Comparison of ENCODE assay signal across 15 mouse cellular contexts in the genomic region with DNA sequence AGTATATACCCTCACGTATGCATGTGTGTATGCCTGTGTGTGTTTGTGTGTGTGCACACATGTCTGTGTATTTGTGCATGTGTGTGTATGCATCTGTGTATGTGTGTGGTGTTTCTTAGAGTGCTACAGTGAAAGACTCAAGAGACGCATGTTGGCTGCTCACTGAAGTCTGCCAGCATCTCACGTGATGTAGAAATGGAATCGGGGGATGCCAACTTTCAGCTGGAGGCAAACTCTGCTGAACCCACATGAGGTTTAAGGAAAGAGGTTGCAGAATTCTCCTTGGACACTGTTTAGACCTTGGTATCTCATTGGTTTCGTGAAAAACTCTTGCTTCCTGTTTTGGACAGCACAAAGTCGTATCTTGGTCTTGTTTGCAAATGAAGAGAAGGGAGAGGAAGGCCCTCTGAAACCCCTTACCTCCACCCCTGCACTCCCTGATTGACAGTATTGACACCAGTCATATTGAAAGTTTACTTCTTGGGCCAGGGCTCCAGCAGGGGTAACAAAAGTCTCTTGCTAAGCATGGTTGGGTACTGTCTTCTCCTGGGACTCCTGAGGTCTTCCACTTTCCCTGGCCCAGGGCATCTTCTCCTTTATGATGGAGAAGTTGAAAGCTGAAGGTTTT. TPM values are rescaled to one million over a fixed set of nuclear protein-coding genes. Genes with fewer than 3 reads are reported as not detected.
DNase-seq lines count a peak whose midpoint lies in the region; ATAC-seq and TF ChIP-seq lines count a peak whose summit lies in the region.
"Had no signal": no experiment of that assay in that cellular context is flagged by ENCODE, and none has a peak within 500 bp of the region (broad histone marks: within the 10 kb centered on the region; RNA-seq: fewer than 3 reads in every experiment).

No protein-coding gene starts in this region.

- TF ChIP-seq CTCF in spleen, adult 2 months (IDR thresholded peaks at IDR 0.05; ENCODE audit: extremely low read depth, insufficient read depth, insufficient read length, insufficient replicate concordance), result no peak
- no peak for TF ChIP-seq CTCF in heart, adult 2 months (IDR thresholded peaks at IDR 0.05)

- no peaks in the 10 kb centered on the region for H3K79me2 ChIP-seq in heart, adult 2 months (replicated peaks; ENCODE audit: control insufficient read depth, insufficient read depth, low read length)

- TF ChIP-seq POLR2A in spleen, adult 2 months (IDR thresholded peaks at IDR 0.05; ENCODE audit: low read depth, low read length), result no peak; the same call in 1 of the 2 replicates
- no peak for TF ChIP-seq POLR2A in heart, adult 2 months (IDR thresholded peaks at IDR 0.05; ENCODE audit: insufficient read depth, low read depth, low read length)

- peak overlapping the region; percentile 39; the same call in 1 of the 2 replicates for H3K27ac ChIP-seq in spleen, adult 2 months (ENCODE audit: insufficient read depth, low read length)
- H3K27ac ChIP-seq in midbrain, embryonic 10.5 days (replicated peaks), result peak overlapping the region; percentile 72
- peak overlapping the region; percentile 66 for H3K27ac ChIP-seq in neural tube, embryonic 14.5 days (ENCODE audit: low read depth, low read length)
- H3K27ac ChIP-seq in kidney, embryonic 16.5 days (ENCODE audit: low read length), result no peak overlapping the region
- H3K27ac ChIP-seq in heart, adult 2 months, result no peak overlapping the region
- H3K27ac ChIP-seq: embryonic facial prominence, embryonic 12.5 days; limb, embryonic 12.5 days had no signal

- no peaks in the 10 kb centered on the region for H3K36me3 ChIP-seq in spleen, adult 2 months (ENCODE audit: control insufficient read depth, insufficient read depth, low read length)
- H3K36me3 ChIP-seq in midbrain, embryonic 10.5 days, result no peaks in the 10 kb centered on the region
- no peaks in the 10 kb centered on the region for H3K36me3 ChIP-seq in neural tube, embryonic 14.5 days (ENCODE audit: control insufficient read depth, insufficient read depth, low read length)
- no peaks in the 10 kb centered on the region for H3K36me3 ChIP-seq in kidney, embryonic 16.5 days (ENCODE audit: insufficient read depth, low read length)
- H3K36me3 ChIP-seq in heart, adult 2 months (ENCODE audit: control insufficient read depth, insufficient read depth, low read length), result no peaks in the 10 kb centered on the region
- H3K36me3 ChIP-seq: embryonic facial prominence, embryonic 12.5 days; limb, embryonic 12.5 days had no signal

- peaks cover 21% of the 10 kb centered on the region; the same call in 1 of the 2 replicates for H3K4me1 ChIP-seq in spleen, adult 2 months (ENCODE audit: control insufficient read depth, insufficient read depth, insufficient read length)
- H3K4me1 ChIP-seq in midbrain, embryonic 10.5 days, result peaks cover 33% of the 10 kb centered on the region
- peaks cover 9% of the 10 kb centered on the region for H3K4me1 ChIP-seq in neural tube, embryonic 14.5 days (ENCODE audit: control insufficient read depth, insufficient read depth, low read length)
- no peaks in the 10 kb centered on the region for H3K4me1 ChIP-seq in kidney, embryonic 16.5 days (ENCODE audit: insufficient read depth, low read length)
- no peaks in the 10 kb centered on the region for H3K4me1 ChIP-seq in heart, adult 2 months (ENCODE audit: control insufficient read depth, insufficient read depth, low read length)

- WGBS in spleen, adult 2 months, result 44% methylated on average over 6 of the region's 6 CpGs
- WGBS in midbrain, embryonic 10.5 days, result 88% methylated on average over 6 of the region's 6 CpGs
- WGBS in neural tube, embryonic 14.5 days, result 90% methylated on average over 6 of the region's 6 CpGs
- WGBS in kidney, embryonic 16.5 days, result 86% methylated on average over 6 of the region's 6 CpGs
- WGBS in heart, adult 2 months, result 82% methylated on average over 6 of the region's 6 CpGs

- no peaks in the 10 kb centered on the region for H3K9me3 ChIP-seq in midbrain, embryonic 10.5 days (replicated peaks)
- no peaks in the 10 kb centered on the region for H3K9me3 ChIP-seq in neural tube, embryonic 14.5 days (ENCODE audit: control insufficient read depth, low read length)
- no peaks in the 10 kb centered on the region for H3K9me3 ChIP-seq in kidney, embryonic 16.5 days (ENCODE audit: low read length)
- H3K9me3 ChIP-seq: embryonic facial prominence, embryonic 12.5 days; limb, embryonic 12.5 days had no signal

- H3K27me3 ChIP-seq in spleen, adult 2 months (ENCODE audit: control insufficient read depth, insufficient read depth, low read length), result no peaks in the 10 kb centered on the region
- H3K27me3 ChIP-seq in midbrain, embryonic 10.5 days (ENCODE audit: low read depth, poor library complexity, severe bottlenecking), result peaks cover 6% of the 10 kb centered on the region; the same call in 1 of the 2 replicates
- H3K27me3 ChIP-seq in neural tube, embryonic 14.5 days (ENCODE audit: control insufficient read depth, insufficient read depth, low read length), result no peaks in the 10 kb centered on the region
- H3K27me3 ChIP-seq in kidney, embryonic 16.5 days (ENCODE audit: insufficient read depth, low read length), result no peaks in the 10 kb centered on the region
- H3K27me3 ChIP-seq in heart, adult 2 months (ENCODE audit: control insufficient read depth, insufficient read depth, low read length), result 0 out of 2 replicates have a peak, but pooled peaks cover 3% of the 10 kb centered on the region
- H3K27me3 ChIP-seq: embryonic facial prominence, embryonic 12.5 days had no signal

- no peak for DNase-seq in spleen, adult 2 months (ENCODE audit: low read depth in 1 of 2, low spot score in 2 of 2)
- no peak for DNase-seq in spleen, postnatal 10 days (ENCODE audit: low spot score in 2 of 2)
- DNase-seq in midbrain, embryonic 10.5 days (ENCODE audit: low spot score), result no peak
- no peak for DNase-seq in heart, adult 2 months
- no peak for DNase-seq in layer of hippocampus, adult 9-11 months
- DNase-seq: adrenal gland, adult 2 months; cerebellum, adult 9-10 months; heart, postnatal 36 days; liver, postnatal 0 days; right cerebral cortex, postnatal 14 days had no signal

- intact Hi-C loops in heart, adult 2 months (cut with DNase I), result no loop called here

- H3K4me2 ChIP-seq in neural tube, embryonic 14.5 days (ENCODE audit: low read depth, low read length), result no peak overlapping the region
- H3K4me2 ChIP-seq in kidney, embryonic 16.5 days (replicated peaks; ENCODE audit: low read depth, low read length), result no peak overlapping the region
- H3K4me2 ChIP-seq: embryonic facial prominence, embryonic 12.5 days; limb, embryonic 12.5 days had no signal

- no peak overlapping the region for H3K4me3 ChIP-seq in spleen, adult 2 months (ENCODE audit: extremely low read depth, insufficient read depth, insufficient read length)
- no peak overlapping the region for H3K4me3 ChIP-seq in midbrain, embryonic 10.5 days
- no peak overlapping the region for H3K4me3 ChIP-seq in neural tube, embryonic 14.5 days (ENCODE audit: low read depth, low read length)
- H3K4me3 ChIP-seq in kidney, embryonic 16.5 days (ENCODE audit: low read length), result no peak overlapping the region
- H3K4me3 ChIP-seq in heart, adult 2 months, result no peak overlapping the region
- H3K4me3 ChIP-seq: embryonic facial prominence, embryonic 12.5 days; limb, embryonic 12.5 days had no signal

- no peak overlapping the region for H3K9ac ChIP-seq in neural tube, embryonic 14.5 days (replicated peaks; ENCODE audit: low read depth, low read length)
- no peak overlapping the region for H3K9ac ChIP-seq in kidney, embryonic 16.5 days (replicated peaks; ENCODE audit: low read length)
- H3K9ac ChIP-seq in heart, adult 2 months (ENCODE audit: low read depth, low read length), result no peak overlapping the region
- H3K9ac ChIP-seq: embryonic facial prominence, embryonic 12.5 days; liver, postnatal 0 days had no signal

- peak; percentile 35; the same call in 1 of the 2 replicates for ATAC-seq in granulocyte monocyte progenitor cell, adult 5-6 weeks (replicated peaks; ENCODE audit: poor library complexity, severe bottlenecking)
- no peak for ATAC-seq in neural tube, embryonic 14.5 days (ENCODE audit: low read depth)
- ATAC-seq in kidney, embryonic 16.5 days (ENCODE audit: low FRiP score, low TSS enrichment), result no peak
- ATAC-seq: liver, postnatal 0 days had no signal

- TF ChIP-seq EP300 in heart, adult 2 months (IDR thresholded peaks at IDR 0.05; ENCODE audit: insufficient read depth, low read depth, low read length), result no peak

RNA-seq across cellular contexts. Expression of a gene that starts 8.6 kb away (rescaled TPM):
- 20.1 and 22.3 TPM in 2 replicates for polyA plus RNA-seq in spleen, adult 2 months (2012; rRNA removed)
- not detected in 2 replicates for total RNA-seq in granulocyte monocyte progenitor cell, adult 5-6 weeks (2014; fragmentation: Nextera tagmentation)
- total RNA-seq in granulocyte monocyte progenitor cell, adult 5-6 weeks (2017), result 0.22 and 0.98 TPM in 2 replicates
- 1.4 and 1.8 TPM in 2 replicates for polyA plus RNA-seq in midbrain, embryonic 10.5 days (2016; fragmentation: Nextera tagmentation; extraction: Ambion mirVana)
- polyA plus RNA-seq in neural tube, embryonic 14.5 days (2014; fragmentation: Nextera tagmentation; extraction: Ambion mirVana), result 9.5 and 10.8 TPM in 2 replicates
- 10.1 and 12.3 TPM in 2 replicates for polyA plus RNA-seq in kidney, embryonic 16.5 days (2015; fragmentation: Nextera tagmentation; extraction: Ambion mirVana)
- total RNA-seq in heart, adult 2 months (2021), result under 1 TPM in 1 of 2 experiments, not detected in 1; 0.25 TPM
- polyA plus RNA-seq in heart, adult 2 months (2012; rRNA removed), result 0.67 and 0.98 TPM in 2 replicates

Comparison
In these comparisons a context has a peak if more than half of its experiments do, and no peak if none do; other contexts are left out.
1. H3K27ac ChIP-seq: peak in spleen, adult 2 months (single experiment), midbrain, embryonic 10.5 days (single experiment) and neural tube, embryonic 14.5 days (single experiment); none in kidney, embryonic 16.5 days (single experiment) and heart, adult 2 months (single experiment).